Comparison of ENCODE assay signal across 8 mouse cellular contexts in the genomic region with DNA sequence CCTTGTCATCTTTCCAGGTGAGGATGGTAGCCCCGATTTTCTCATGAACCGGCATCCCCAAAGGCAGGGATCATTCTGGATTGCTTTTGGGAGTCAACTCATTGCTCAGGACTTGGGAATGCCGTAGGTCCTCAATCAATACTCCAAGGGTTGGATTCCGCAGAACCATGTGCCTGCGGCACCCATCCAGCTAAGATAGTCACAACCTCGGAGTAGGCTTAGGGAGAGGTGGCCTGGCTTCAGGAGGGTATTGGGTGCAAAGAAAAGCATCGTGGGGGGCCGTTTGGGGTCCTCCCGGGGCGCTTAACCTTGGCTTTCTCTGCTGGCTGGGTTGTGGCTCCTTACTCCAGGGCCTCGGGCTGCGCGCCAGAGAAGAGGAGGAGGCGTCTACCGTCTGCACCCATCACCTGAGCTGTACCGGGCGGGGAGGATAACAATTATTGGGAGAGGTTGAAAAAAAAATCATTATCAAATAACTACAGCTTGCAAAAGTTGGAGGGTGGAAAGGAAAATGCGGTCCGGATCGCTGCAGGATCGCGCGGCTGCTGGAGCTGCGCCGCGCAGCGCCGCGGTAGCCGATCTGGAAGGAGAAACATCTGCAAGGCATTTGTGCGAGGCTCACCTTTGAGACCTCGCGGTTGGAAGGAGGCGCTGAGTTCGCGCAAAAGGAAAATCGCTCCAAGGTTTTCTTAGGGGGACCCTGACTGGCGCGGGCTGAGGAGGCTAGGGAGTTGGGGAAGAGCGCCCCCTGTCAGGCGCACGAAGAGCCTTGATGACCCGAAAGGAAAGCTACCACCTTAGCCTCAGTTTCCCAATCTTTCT. TPM values are rescaled to one million over a fixed set of nuclear protein-coding genes. Genes with fewer than 3 reads are reported as not detected.
DNase-seq lines count a peak whose midpoint lies in the region; ATAC-seq and TF ChIP-seq lines count a peak whose summit lies in the region.

No protein-coding gene starts in this region.

- peak; percentile 72 for TF ChIP-seq CTCF in C2C12 (IDR thresholded peaks at IDR 0.05; ENCODE audit: control insufficient read depth, insufficient read depth, insufficient read length)
- peak; percentile 80 for TF ChIP-seq CTCF in kidney, postnatal 0 days (IDR thresholded peaks at IDR 0.05; ENCODE audit: low read depth)
- TF ChIP-seq CTCF in liver, embryonic 14.5 days (IDR thresholded peaks at IDR 0.05; ENCODE audit: low read depth) = peak; percentile 85

- no peaks in the 10 kb centered on the region for H3K27me3 ChIP-seq in C2C12 (ENCODE audit: control insufficient read depth, insufficient read depth, insufficient read length)
- H3K27me3 ChIP-seq in heart, embryonic 13.5 days (replicated peaks) = peaks cover 34% of the 10 kb centered on the region
- no peaks in the 10 kb centered on the region for H3K27me3 ChIP-seq in kidney, postnatal 0 days (ENCODE audit: insufficient read depth, low read length)
- no peaks in the 10 kb centered on the region; the same call in 1 of the 2 replicates for H3K27me3 ChIP-seq in liver, embryonic 14.5 days (ENCODE audit: control insufficient read depth, insufficient read depth, low read length)
- H3K27me3 ChIP-seq in stomach, embryonic 15.5 days (replicated peaks) = no peaks in the 10 kb centered on the region; the same call in 1 of the 2 replicates

- peak overlapping the region; percentile 8 for H3ac ChIP-seq in C2C12 (ENCODE audit: control insufficient read depth, insufficient read length, low read depth)

- H3K4me3 ChIP-seq in C2C12 (ENCODE audit: insufficient read depth, poor library complexity, severe bottlenecking) = peak overlapping the region; percentile 19
- peak overlapping the region; percentile 54 for H3K4me3 ChIP-seq in heart, embryonic 13.5 days
- H3K4me3 ChIP-seq in kidney, postnatal 0 days (replicated peaks; ENCODE audit: low read depth, low read length) = peak overlapping the region; percentile 37
- peak overlapping the region; percentile 42 to 55 for H3K4me3 ChIP-seq in liver, embryonic 14.5 days (ENCODE audit: insufficient read depth in 1 of 2, low read depth in 2 of 2, low read length in 2 of 2)
- peak overlapping the region; percentile 48 for H3K4me3 ChIP-seq in stomach, embryonic 15.5 days (replicated peaks)

- peak; percentile 84 for ATAC-seq in erythroblast, adult 5-6 weeks (replicated peaks; ENCODE audit: low FRiP score, poor library complexity, severe bottlenecking)
- ATAC-seq in heart, embryonic 13.5 days (ENCODE audit: extremely low read depth, insufficient number of reproducible peaks, low FRiP score, low TSS enrichment) = no peak
- ATAC-seq in kidney, postnatal 0 days (replicated peaks; ENCODE audit: low FRiP score, low read depth) = no peak
- ATAC-seq in liver, embryonic 14.5 days (ENCODE audit: insufficient read depth) = peak; percentile 89
- peak; percentile 62 for ATAC-seq in stomach, embryonic 15.5 days (ENCODE audit: insufficient read depth, low FRiP score, low read depth)

- H3K9ac ChIP-seq in heart, embryonic 13.5 days = peak overlapping the region; percentile 69
- 0 out of 2 replicates have a peak overlapping the region, but pooled peaks have one; percentile 18 for H3K9ac ChIP-seq in kidney, postnatal 0 days (ENCODE audit: low read depth, low read length)
- peak overlapping the region; percentile 49 for H3K9ac ChIP-seq in liver, embryonic 14.5 days (replicated peaks)
- no peak overlapping the region for H3K9ac ChIP-seq in stomach, embryonic 15.5 days

- H3K9me3 ChIP-seq in heart, embryonic 13.5 days = no peaks in the 10 kb centered on the region
- no peaks in the 10 kb centered on the region for H3K9me3 ChIP-seq in kidney, postnatal 0 days (replicated peaks; ENCODE audit: low read length)
- H3K9me3 ChIP-seq in liver, embryonic 14.5 days (ENCODE audit: control insufficient read depth, low read length) = no peaks in the 10 kb centered on the region
- H3K9me3 ChIP-seq in stomach, embryonic 15.5 days = no peaks in the 10 kb centered on the region

- peak; percentile 74 for TF ChIP-seq EP300 in liver, embryonic 14.5 days (IDR thresholded peaks at IDR 0.05; ENCODE audit: low read depth)

- no peak overlapping the region for H3K27ac ChIP-seq in heart, embryonic 13.5 days (replicated peaks)
- H3K27ac ChIP-seq in kidney, postnatal 0 days = no peak overlapping the region
- no peak overlapping the region for H3K27ac ChIP-seq in liver, embryonic 14.5 days
- H3K27ac ChIP-seq in stomach, embryonic 15.5 days = no peak overlapping the region

- no peaks in the 10 kb centered on the region for H3K36me3 ChIP-seq in C2C12 (ENCODE audit: control insufficient read depth, insufficient read depth)
- no peaks in the 10 kb centered on the region for H3K36me3 ChIP-seq in heart, embryonic 13.5 days
- no peaks in the 10 kb centered on the region for H3K36me3 ChIP-seq in kidney, postnatal 0 days (ENCODE audit: insufficient read depth, low read length)
- no peaks in the 10 kb centered on the region for H3K36me3 ChIP-seq in liver, embryonic 14.5 days (replicated peaks; ENCODE audit: control insufficient read depth, insufficient read depth, low read depth)
- H3K36me3 ChIP-seq in stomach, embryonic 15.5 days = no peaks in the 10 kb centered on the region

- peak overlapping the region; percentile 82 for H3K4me2 ChIP-seq in heart, embryonic 13.5 days
- peak overlapping the region; percentile 77 for H3K4me2 ChIP-seq in kidney, postnatal 0 days (ENCODE audit: low read length)
- H3K4me2 ChIP-seq in liver, embryonic 14.5 days (ENCODE audit: low read depth) = peak overlapping the region; percentile 77
- H3K4me2 ChIP-seq in stomach, embryonic 15.5 days = peak overlapping the region; percentile 89

- H3K79me3 ChIP-seq in C2C12 (ENCODE audit: low read depth) = no peaks in the 10 kb centered on the region

- peak; percentile 83 for DNase-seq in brain, adult 2 months (ENCODE audit: low read depth, low spot score)
- DNase-seq in kidney, postnatal 0 days (ENCODE audit: low spot score) = peak; percentile 81
- peak; percentile 64 to 68 (median 67) for DNase-seq in liver, embryonic 14.5 days (ENCODE audit: low read depth in 3 of 3, low spot score in 3 of 3)
- DNase-seq in neural tube, embryonic 10.5 days (ENCODE audit: extremely low spot score, low spot score) = peak; percentile 80

- H3K79me2 ChIP-seq in C2C12 (ENCODE audit: control insufficient read depth, insufficient read depth) = no peaks in the 10 kb centered on the region

- H3K4me1 ChIP-seq in heart, embryonic 13.5 days = peaks cover 22% of the 10 kb centered on the region
- peaks cover 18% of the 10 kb centered on the region for H3K4me1 ChIP-seq in kidney, postnatal 0 days (replicated peaks; ENCODE audit: insufficient read depth, low read length)
- peaks cover 7 to 22% of the 10 kb centered on the region in 2 experiments for H3K4me1 ChIP-seq in liver, embryonic 14.5 days (replicated peaks; ENCODE audit: control insufficient read depth in 2 of 2, insufficient read depth in 2 of 2, low read length in 1 of 2)
- peaks cover 14% of the 10 kb centered on the region for H3K4me1 ChIP-seq in stomach, embryonic 15.5 days

- WGBS in heart, embryonic 13.5 days = 3% methylated on average over 43 of the region's 43 CpGs
- 2% methylated on average over 43 of the region's 43 CpGs for WGBS in kidney, postnatal 0 days
- WGBS in liver, embryonic 14.5 days (ENCODE audit: insufficient replicate concordance) = 4% methylated on average over 42 of the region's 43 CpGs
- WGBS in stomach, embryonic 15.5 days = 3% methylated on average over 42 of the region's 43 CpGs

TF ChIP-seq in C2C12, 6 proteins besides CTCF, POLR2A, EP300 and RAD21:
- peak; percentile 13 for TF ChIP-seq MAX (IDR thresholded peaks at IDR 0.05)
- TF ChIP-seq FOSL1 (IDR thresholded peaks at IDR 0.05; ENCODE audit: insufficient read depth, low read length, poor library complexity, severe bottlenecking) = no peak

RNA-seq across cellular contexts. Expression of a gene that starts 55.6 kb away (rescaled TPM):
- polyA plus RNA-seq in C2C12 (2012; fragmentation: generic; extraction: Trizol) = 43.9 TPM
- 17.7 and 47.6 TPM in 2 replicates for total RNA-seq in erythroblast, adult 5-6 weeks (2015; ENCODE audit: low replicate concordance)
- 46.4 and 57.3 TPM in 2 replicates for total RNA-seq in erythroblast, adult 5-6 weeks (2017; ENCODE audit: low replicate concordance)
- 68.9 and 70.8 TPM in 2 replicates for polyA plus RNA-seq in heart, embryonic 13.5 days (2015; fragmentation: Nextera tagmentation; extraction: Ambion mirVana)
- 73.4 and 84.0 TPM in 2 replicates for polyA plus RNA-seq in kidney, postnatal 0 days (2015; fragmentation: Nextera tagmentation; extraction: Ambion mirVana)
- 7.8 and 9.0 TPM in 2 replicates for polyA plus RNA-seq in liver, embryonic 14.5 days (2012; rRNA removed)
- 12.4 and 13.9 TPM in 2 replicates for polyA plus RNA-seq in liver, embryonic 14.5 days (2014; fragmentation: Nextera tagmentation; extraction: Ambion mirVana)
- 73.5 and 81.0 TPM in 2 replicates for polyA plus RNA-seq in stomach, embryonic 15.5 days (2015; fragmentation: Nextera tagmentation; extraction: Ambion mirVana)

Comparison
In these comparisons a context has a peak if more than half of its experiments do, and no peak if none do; other contexts are left out.
1. ATAC-seq: peak in erythroblast, adult 5-6 weeks (single experiment), liver, embryonic 14.5 days (single experiment) and stomach, embryonic 15.5 days (single experiment); none in heart, embryonic 13.5 days (single experiment) and kidney, postnatal 0 days (single experiment).
2. Peak in every context shown above with its lines, with median percentiles within 50 percentile points of each other: H3K4me3 ChIP-seq, CTCF ChIP-seq, DNase-seq and H3K4me2 ChIP-seq.